Mouse (Mus musculus) stomach, postnatal 0 days (tissue): ENCODE data around the gene P4hb.

Experiments used
- CTCF ChIP-seq: IDR thresholded peaks from 2 replicates; pipeline ENCODE4 v1.5.1; 2016; ENCODE audit warnings: antibody characterized with exemption, low read depth, mild to moderate bottlenecking, moderate library complexity
- EP300 ChIP-seq: optimal IDR thresholded peaks from 2 replicates; pipeline ENCODE3; 2016; ENCODE audit warnings: antibody characterized with exemption

GRCm38 (mm10) chr11:120534093-120534492, 39.0 kb downstream of the P4hb start:
- TF ChIP-seq CTCF = no peak
- no peak for TF ChIP-seq EP300
